Mouse (Mus musculus) liver, adult 2 months (tissue): ENCODE results near the gene Prkab2.

Source experiments
- CTCF ChIP-seq: fragments of 200-500 bp; IDR thresholded peaks from 2 replicates; pipeline ENCODE4 v1.5.1; 2011; ENCODE audit warnings: low read depth, low read length, control low read depth
- POLR2A ChIP-seq: fragments of 200-500 bp; IDR thresholded peaks from 2 replicates; pipeline ENCODE4 v1.6.1; 2011; ENCODE audit warnings: low read length, control low read depth; ENCODE audit not compliant: insufficient read depth; ENCODE audit errors: extremely low read depth

GRCm38 (mm10) chr3:97609845-97610410 lies 48.1 kb upstream of the Prkab2 start, which contains the start of gene Chd1l:
- TF ChIP-seq POLR2A = peak; percentile 47; the same call in 1 of the 2 replicates
- peak; percentile 96 for TF ChIP-seq CTCF
